Mouse (Mus musculus) limb, embryonic 14.5 days (tissue): ENCODE data around the gene Erg. TPM values are rescaled to one million over a fixed set of nuclear protein-coding genes. Genes with fewer than 3 reads are reported as not detected.

Source experiments
- ATAC-seq: fragments of 200-750 bp; cut with Nextera tagmentation; 2 replicates; pipeline ENCODE4 v1.8.0; 2017; ENCODE audit warnings: low read depth, moderate number of reproducible peaks, moderate TSS enrichment; ENCODE audit not compliant: low FRiP score
- DNase-seq: peaks from one replicate; pipeline ENCODE4 v3.0.0-alpha.2; 2015; ENCODE audit warnings: low spot score
- H3K27ac ChIP-seq: fragments of 300-500 bp; sonication (generic); replicated peaks from 2 replicates; pipeline ENCODE4 v1.5.1; 2014; ENCODE audit warnings: low read depth, mild to moderate bottlenecking, low read length, moderate library complexity, mixed read lengths
- H3K27me3 ChIP-seq: fragments of 300-500 bp; sonication (generic); 2 replicates; pipeline ENCODE4 v1.6.1; 2014; ENCODE audit warnings: low read length, mixed read lengths; ENCODE audit not compliant: control insufficient read depth, insufficient read depth
- H3K36me3 ChIP-seq: fragments of 300-500 bp; sonication (generic); 2 replicates; pipeline ENCODE4 v1.6.1; 2014; ENCODE audit warnings: mild to moderate bottlenecking, low read length, moderate library complexity, mixed read lengths; ENCODE audit not compliant: control insufficient read depth, insufficient read depth
- H3K4me1 ChIP-seq: fragments of 300-500 bp; sonication (generic); 2 replicates; pipeline ENCODE4 v1.6.1; 2014; ENCODE audit warnings: antibody characterized with exemption, low read length, mixed read lengths; ENCODE audit not compliant: control insufficient read depth, insufficient read depth
- H3K4me2 ChIP-seq: fragments of 300-500 bp; sonication (generic); replicated peaks from 2 replicates; pipeline ENCODE4 v1.6.1; 2014; ENCODE audit warnings: low read depth, mild to moderate bottlenecking, low read length, moderate library complexity; ENCODE audit not compliant: severe bottlenecking
- H3K4me3 ChIP-seq: fragments of 300-500 bp; sonication (generic); replicated peaks from 2 replicates; pipeline ENCODE4 v1.5.1; 2014; ENCODE audit warnings: low read length
- H3K9ac ChIP-seq: fragments of 300-500 bp; sonication (generic); 2 replicates; pipeline ENCODE4 v1.6.1; 2014; ENCODE audit warnings: mild to moderate bottlenecking, low read depth, low read length, moderate library complexity; ENCODE audit not compliant: severe bottlenecking
- H3K9me3 ChIP-seq: fragments of 300-500 bp; sonication (generic); 2 replicates; pipeline ENCODE4 v1.6.1; 2016; ENCODE audit warnings: low read length; ENCODE audit not compliant: control insufficient read depth
- POLR2A ChIP-seq: fragments of 200-500 bp; IDR thresholded peaks from 2 replicates; pipeline ENCODE4 v1.8.0; 2012; ENCODE audit warnings: inconsistent platforms, mild to moderate bottlenecking, moderate library complexity, borderline replicate concordance; ENCODE audit not compliant: insufficient read depth, insufficient read length; ENCODE audit errors: extremely low read depth
- WGBS: fragments of 180-500 bp; shearing (Covaris S2); extraction: QIAGEN DNeasy Blood & Tissue Kit; methylation state at CpG from one replicate; pipeline ENCODE4 v1.1.7; 2014; 5-methylcytosine and 5-hydroxymethylcytosine counted together
- polyA plus RNA-seq, 2 experiments: library from polyadenylated mRNA; depleted of rRNA in 1 of 2; stranded (reverse) in 1 of 2; unstranded in 1 of 2; fragments of >200 nt; fragmentation: Nextera tagmentation in 1 of 2; extraction: Ambion mirVana in 1 of 2; gene quantifications; 2 replicates each; pipeline versions ENCODE4 v1.2.1 to v1.2.3; 2012 to 2014

The Erg gene
- polyA plus RNA-seq, 2 experiments: 18.9 to 40.6 TPM

DNA sequence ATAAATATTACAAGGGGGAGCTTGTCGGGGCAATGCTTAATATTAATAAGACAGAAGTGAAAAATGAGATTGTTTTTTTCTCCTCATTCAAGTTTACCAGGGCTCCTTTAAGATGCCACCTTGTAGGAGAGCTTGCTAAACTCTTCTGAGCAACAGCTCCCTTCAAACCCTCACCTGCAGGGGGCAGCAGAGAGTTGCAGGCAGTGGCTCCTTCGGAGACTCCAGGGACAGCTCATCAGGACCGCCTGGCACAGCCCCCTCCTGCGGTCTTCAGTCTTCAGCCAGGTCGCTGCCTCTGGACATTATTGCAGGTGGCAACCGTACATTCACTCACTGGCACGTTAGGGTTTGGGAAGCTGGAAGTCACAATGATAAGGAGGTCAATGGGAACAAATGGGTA, 18.9 kb upstream of the Erg start:
- no peak overlapping the region for H3K9ac ChIP-seq
- TF ChIP-seq POLR2A: no peak
- H3K36me3 ChIP-seq: no peaks in the 10 kb centered on the region
- H3K27ac ChIP-seq: no peak overlapping the region
- no peak for ATAC-seq
- peak; percentile 59 for DNase-seq
- no peaks in the 10 kb centered on the region for H3K27me3 ChIP-seq
- peaks cover 18% of the 10 kb centered on the region for H3K4me1 ChIP-seq
- H3K4me3 ChIP-seq: no peak overlapping the region
- no peaks in the 10 kb centered on the region for H3K9me3 ChIP-seq
- WGBS: 23% methylated on average over 7 of the region's 7 CpGs
- H3K4me2 ChIP-seq: no peak overlapping the region

DNA sequence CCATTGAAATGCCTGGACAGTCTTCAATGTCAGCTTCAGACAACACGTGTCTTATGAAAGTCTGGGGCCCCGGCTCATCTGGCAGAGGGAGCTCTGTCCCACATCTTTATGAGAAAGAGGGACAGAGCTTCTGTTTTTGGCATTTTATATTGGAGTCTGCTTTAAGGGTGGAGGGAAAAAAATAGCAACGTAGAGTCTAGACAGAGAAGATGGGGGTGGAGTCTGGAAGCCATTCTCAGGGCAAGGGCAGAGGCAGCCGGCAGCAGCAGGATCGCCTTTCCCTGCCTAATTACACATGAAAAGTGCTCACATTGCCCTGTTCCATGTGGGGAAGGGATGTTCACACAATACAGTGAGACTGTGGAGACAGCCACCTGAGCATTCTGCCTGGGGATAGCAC, 16.1 kb upstream of the Erg start:
- Histone ChIP-seq H3K4me2 (no peak overlapping the region), H3K4me3 (no peak overlapping the region), H3K27ac (peak overlapping the region; percentile 63), H3K4me1 (peaks cover 19% of the 10 kb centered on the region), H3K9ac (no peak overlapping the region), H3K9me3 (no peaks in the 10 kb centered on the region), H3K36me3 (no peaks in the 10 kb centered on the region; the same call in 1 of the 2 replicates), H3K27me3 (no peaks in the 10 kb centered on the region)
- ATAC-seq (peak; percentile 69), DNase-seq (peak; percentile 65)
- WGBS: 8% methylated on average over 5 of the region's 5 CpGs
- no peak for TF ChIP-seq POLR2A

DNA sequence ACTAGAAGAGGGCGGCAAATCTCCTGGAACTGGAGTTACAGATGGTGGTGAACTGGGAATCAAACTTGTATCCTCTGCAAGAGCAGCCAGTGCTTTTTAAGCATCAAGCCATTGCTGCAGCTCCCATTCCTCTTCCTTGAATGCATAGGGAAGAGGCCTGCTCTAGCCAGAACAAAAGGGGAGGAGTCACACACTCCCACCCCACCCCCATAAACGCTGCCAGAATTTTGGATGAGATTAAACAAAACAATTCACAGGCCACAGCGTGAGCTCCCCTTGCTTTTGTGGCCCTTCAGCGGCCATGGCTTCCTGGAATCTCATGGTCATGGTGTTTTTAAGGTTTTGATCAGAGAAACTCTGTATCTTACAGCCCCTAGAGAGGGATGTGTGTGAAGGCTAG, 15.4 kb upstream of the Erg start:
- TF ChIP-seq POLR2A: no peak
- Histone ChIP-seq H3K9me3 (no peaks in the 10 kb centered on the region), H3K9ac (no peak overlapping the region), H3K36me3 (no peaks in the 10 kb centered on the region; the same call in 1 of the 2 replicates), H3K4me1 (peaks cover 24% of the 10 kb centered on the region), H3K27ac (peak overlapping the region; percentile 63), H3K4me3 (no peak overlapping the region), H3K4me2 (no peak overlapping the region), H3K27me3 (no peaks in the 10 kb centered on the region)
- ATAC-seq (peak; percentile 17; the same call in 1 of the 2 replicates), DNase-seq (no peak)
- 30% methylated on average over 4 of the region's 4 CpGs for WGBS

DNA sequence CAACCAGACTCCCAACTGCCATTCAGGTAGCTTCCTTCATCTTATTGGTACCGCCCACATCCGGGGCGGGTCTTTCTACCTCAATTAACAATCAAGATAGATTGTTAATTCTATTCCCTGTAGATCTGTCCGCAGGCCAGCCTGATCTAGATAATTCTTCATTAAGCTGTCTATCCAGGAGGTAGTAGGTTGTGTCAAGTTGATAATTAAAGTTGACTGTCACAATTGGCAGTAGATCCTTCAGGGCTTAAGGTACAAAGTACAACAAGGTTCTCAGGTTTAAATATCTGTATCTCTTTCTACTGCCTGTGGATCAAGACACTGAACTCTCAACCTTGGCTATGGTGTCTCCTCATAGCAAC, 14.8 kb upstream of the Erg start:
- ATAC-seq (no peak), DNase-seq (no peak)
- peaks cover 26% of the 10 kb centered on the region for H3K4me1 ChIP-seq
- no peaks in the 10 kb centered on the region; the same call in 1 of the 2 replicates for H3K36me3 ChIP-seq
- H3K4me3 ChIP-seq: no peak overlapping the region
- no peak overlapping the region for H3K9ac ChIP-seq
- H3K27me3 ChIP-seq: no peaks in the 10 kb centered on the region
- H3K9me3 ChIP-seq: no peaks in the 10 kb centered on the region
- H3K4me2 ChIP-seq: no peak overlapping the region
- 96% methylated on average over 4 of the region's 4 CpGs for whole genome bisulfite sequencing
- no peak for TF ChIP-seq POLR2A
- H3K27ac ChIP-seq: no peak overlapping the region

DNA sequence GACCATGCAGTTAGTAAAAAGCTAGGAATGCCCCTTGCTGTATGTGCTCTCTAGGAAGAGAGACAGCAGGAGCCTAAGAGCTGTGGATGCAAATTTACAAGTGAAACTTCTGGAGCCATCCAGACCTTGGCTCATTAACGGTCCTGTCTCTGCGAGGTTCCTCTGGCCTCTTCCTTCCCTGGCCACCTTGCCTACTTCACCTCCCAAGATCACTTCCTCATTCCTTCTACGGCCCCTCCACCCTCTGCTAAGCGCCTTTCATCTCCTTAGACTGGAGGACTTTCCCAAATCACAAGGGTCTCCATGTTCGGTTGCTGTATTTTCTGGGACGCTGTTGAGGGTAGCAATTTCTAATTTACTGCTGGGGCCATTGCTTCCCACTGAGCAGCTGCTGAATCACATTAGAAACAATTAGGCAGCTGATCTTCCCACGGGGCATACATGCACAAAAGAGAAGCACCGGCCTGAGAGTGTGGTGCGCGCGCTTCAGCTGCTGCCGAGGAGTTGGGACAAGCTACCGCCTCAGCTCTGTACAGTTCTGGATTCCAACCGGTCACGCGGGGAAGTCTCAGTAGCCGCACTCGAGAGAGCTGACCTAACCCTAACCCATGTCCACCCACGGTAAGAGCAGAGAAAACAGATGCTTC, 14.3 kb upstream of the Erg start:
- TF ChIP-seq POLR2A: no peak

More for the DNA sequence above, 14.3 kb upstream of the Erg start:
- Histone ChIP-seq H3K9ac (no peak overlapping the region), H3K36me3 (no peaks in the 10 kb centered on the region; the same call in 1 of the 2 replicates), H3K27ac (no peak overlapping the region), H3K4me1 (peaks cover 26% of the 10 kb centered on the region), H3K27me3 (no peaks in the 10 kb centered on the region), H3K4me2 (no peak overlapping the region), H3K9me3 (no peaks in the 10 kb centered on the region), H3K4me3 (no peak overlapping the region)
- DNase-seq (no peak), ATAC-seq (no peak)
- 77% methylated on average over 19 of the region's 19 CpGs for WGBS
